Mouse (Mus musculus): ENCODE measurements around the gene Synm. TPM values are rescaled to one million over a fixed set of nuclear protein-coding genes. Genes with fewer than 3 reads are reported as not detected.

Gene Synm
- polyA plus RNA-seq, 1 experiment from 2014 or later, result 0.07 TPM

DNA sequence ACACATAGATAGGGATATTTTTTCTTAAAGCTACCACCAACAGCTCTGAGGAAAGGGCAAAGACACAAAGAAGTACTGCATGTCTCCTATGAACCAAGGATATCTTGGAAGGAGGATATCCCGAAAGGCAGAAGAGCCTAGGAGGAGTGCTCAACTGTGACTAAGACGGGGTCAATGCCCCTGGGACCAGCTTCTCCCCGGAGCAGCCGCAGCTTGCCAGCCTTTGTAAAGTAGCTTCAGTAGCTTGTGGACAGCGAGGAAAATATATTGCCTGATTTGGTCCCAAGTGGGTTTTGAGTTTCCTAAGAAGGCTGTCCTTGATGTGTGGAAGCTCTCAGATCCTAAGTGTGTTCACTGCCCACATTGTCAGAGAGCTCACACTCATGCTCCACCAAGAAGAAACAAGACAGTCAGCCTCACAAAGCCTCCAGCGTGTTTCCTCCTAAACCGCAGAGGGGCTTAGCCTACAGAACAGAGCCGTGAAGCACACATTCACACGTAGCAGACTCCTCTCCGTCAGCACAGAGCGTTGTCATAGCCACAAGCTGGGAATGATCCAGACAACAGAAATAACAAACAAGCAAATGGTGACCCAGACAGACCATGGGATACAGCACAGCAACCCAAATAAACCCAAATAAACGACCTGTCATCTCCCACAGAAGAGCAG lies 17.2 kb upstream of the Synm start:
- ATAC-seq (ENCODE audit: low read depth) (no peak), DNase-seq (no peak)
- Histone ChIP-seq H3K9ac (no peak overlapping the region), H3K4me3 (replicated peaks) (no peak overlapping the region), H3K27me3 (no peaks in the 10 kb centered on the region), H3K27ac (no peak overlapping the region), H3K4me1 (replicated peaks) (no peaks in the 10 kb centered on the region), H3K36me3 (no peaks in the 10 kb centered on the region), H3K4me2 (no peak overlapping the region), H3K9me3 (replicated peaks) (no peaks in the 10 kb centered on the region)
- WGBS (ENCODE audit: insufficient replicate concordance), result 60% methylated on average over 12 of the region's 12 CpGs

- Histone ChIP-seq H3K27me3 (no peaks in the 10 kb centered on the region), H3K9ac (no peak overlapping the region), H3K4me1 (replicated peaks) (no peaks in the 10 kb centered on the region), H3K4me3 (replicated peaks) (no peak overlapping the region), H3K4me2 (no peak overlapping the region), H3K9me3 (replicated peaks) (no peaks in the 10 kb centered on the region), H3K36me3 (no peaks in the 10 kb centered on the region), H3K27ac (no peak overlapping the region)
- 29% methylated on average over 3 of the region's 3 CpGs for WGBS (ENCODE audit: insufficient replicate concordance)
- DNase-seq (no peak), ATAC-seq (ENCODE audit: low read depth) (no peak)
Observed at GRCm38 (mm10) chr7:67775623-67776022, 16.1 kb upstream of the Synm start.

- Histone ChIP-seq H3K27ac (no peak overlapping the region), H3K36me3 (no peaks in the 10 kb centered on the region), H3K27me3 (no peaks in the 10 kb centered on the region), H3K4me3 (replicated peaks) (no peak overlapping the region), H3K4me1 (replicated peaks) (no peaks in the 10 kb centered on the region), H3K9ac (no peak overlapping the region), H3K4me2 (no peak overlapping the region), H3K9me3 (replicated peaks) (no peaks in the 10 kb centered on the region)
- no peak for ATAC-seq (ENCODE audit: low read depth)
- no peak for DNase-seq
- WGBS (ENCODE audit: insufficient replicate concordance), result 69% methylated on average over 9 of the region's 9 CpGs
Observed at GRCm38 (mm10) chr7:67772231-67772630, 12.7 kb upstream of the Synm start.

- Histone ChIP-seq H3K4me1 (replicated peaks) (no peaks in the 10 kb centered on the region), H3K4me2 (no peak overlapping the region), H3K27me3 (0 out of 2 replicates have a peak, but pooled peaks cover 2% of the 10 kb centered on the region), H3K9ac (no peak overlapping the region), H3K4me3 (replicated peaks) (no peak overlapping the region), H3K36me3 (no peaks in the 10 kb centered on the region), H3K9me3 (replicated peaks) (no peaks in the 10 kb centered on the region), H3K27ac (no peak overlapping the region)
- DNase-seq (no peak), ATAC-seq (ENCODE audit: low read depth) (no peak)
- 69% methylated on average over 5 of the region's 5 CpGs for WGBS (ENCODE audit: insufficient replicate concordance)
Observed at GRCm38 (mm10) chr7:67769487-67769886, 9.9 kb upstream of the Synm start.

- 0 out of 2 replicates have a peak, but pooled peaks cover 5% of the 10 kb centered on the region for H3K27me3 ChIP-seq
- no peak for ATAC-seq (ENCODE audit: low read depth)
Observed at GRCm38 (mm10) chr7:67768125-67768524, 8.6 kb upstream of the Synm start.

GRCm38 (mm10) chr7:67763625-67764024 lies 4.1 kb upstream of the Synm start:
- no peaks in the 10 kb centered on the region for H3K9me3 ChIP-seq (replicated peaks)
- H3K4me3 ChIP-seq (replicated peaks), result no peak overlapping the region
- peaks cover 12% of the 10 kb centered on the region for H3K4me1 ChIP-seq (replicated peaks)
- peaks cover 34% of the 10 kb centered on the region for H3K27me3 ChIP-seq
- ATAC-seq (ENCODE audit: low read depth) (no peak), DNase-seq (no peak)
- no peak overlapping the region for H3K27ac ChIP-seq
- H3K36me3 ChIP-seq, result no peaks in the 10 kb centered on the region
- H3K9ac ChIP-seq, result no peak overlapping the region
- 40% methylated on average over 3 of the region's 3 CpGs for WGBS (ENCODE audit: insufficient replicate concordance)
- H3K4me2 ChIP-seq, result no peak overlapping the region

More at GRCm38 (mm10) chr7:67768125-67768524, 8.6 kb upstream of the Synm start:
- Histone ChIP-seq H3K4me2 (no peak overlapping the region), H3K4me1 (replicated peaks) (no peaks in the 10 kb centered on the region), H3K9ac (no peak overlapping the region), H3K36me3 (no peaks in the 10 kb centered on the region), H3K4me3 (replicated peaks) (no peak overlapping the region), H3K27ac (no peak overlapping the region), H3K9me3 (replicated peaks) (no peaks in the 10 kb centered on the region)
- DNase-seq, result no peak
- WGBS (ENCODE audit: insufficient replicate concordance), result 73% methylated on average over 3 of the region's 3 CpGs

- under 1% methylated on average over 89 of the region's 92 CpGs for WGBS (ENCODE audit: insufficient replicate concordance)
- Histone ChIP-seq H3K4me2 (peak overlapping the region; percentile 75), H3K4me3 (replicated peaks) (peak overlapping the region; percentile 51), H3K36me3 (no peaks in the 10 kb centered on the region), H3K4me1 (replicated peaks) (peaks cover 14% of the 10 kb centered on the region), H3K27ac (no peak overlapping the region), H3K9ac (no peak overlapping the region), H3K27me3 (peaks cover 51% of the 10 kb centered on the region), H3K9me3 (replicated peaks) (no peaks in the 10 kb centered on the region)
- DNase-seq, result peak; percentile 12
- peak; percentile 47 for ATAC-seq (ENCODE audit: low read depth)
Observed at GRCm38 (mm10) chr7:67758858-67759628, 499 bp downstream of the Synm start.

DNA sequence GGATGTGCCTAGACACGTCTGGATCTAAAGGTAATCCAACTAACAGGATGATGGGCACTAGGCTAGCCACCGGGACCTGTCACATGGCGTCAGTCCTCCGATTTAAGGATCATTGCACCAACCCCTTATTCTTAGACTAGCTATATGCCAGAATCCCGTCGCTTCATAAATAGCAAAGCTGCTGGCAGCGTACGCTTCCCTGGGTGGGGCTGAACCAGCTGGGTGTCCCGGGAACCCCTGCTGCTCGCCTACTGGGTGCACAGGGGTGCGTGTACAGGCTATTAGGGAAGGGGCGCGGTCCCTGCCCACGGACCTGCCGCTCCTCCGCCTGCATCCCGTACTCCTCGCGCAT lies 1.1 kb downstream of the Synm start:
- peak overlapping the region; percentile 75 for H3K4me2 ChIP-seq
- H3K27me3 ChIP-seq, result peaks cover 51% of the 10 kb centered on the region
- no peaks in the 10 kb centered on the region for H3K36me3 ChIP-seq
- H3K9me3 ChIP-seq (replicated peaks), result no peaks in the 10 kb centered on the region
- DNase-seq (no peak), ATAC-seq (ENCODE audit: low read depth) (no peak)
- peaks cover 14% of the 10 kb centered on the region for H3K4me1 ChIP-seq (replicated peaks)
- no peak overlapping the region for H3K27ac ChIP-seq
- WGBS (ENCODE audit: insufficient replicate concordance), result 4% methylated on average over 19 of the region's 19 CpGs
- no peak overlapping the region for H3K9ac ChIP-seq
- H3K4me3 ChIP-seq (replicated peaks), result peak overlapping the region; percentile 51

- H3K4me2 ChIP-seq, result no peak overlapping the region
- no peak overlapping the region for H3K9ac ChIP-seq
- H3K27ac ChIP-seq, result no peak overlapping the region
- no peak for DNase-seq
- no peaks in the 10 kb centered on the region for H3K9me3 ChIP-seq (replicated peaks)
- ATAC-seq (ENCODE audit: low read depth), result no peak
- H3K4me1 ChIP-seq (replicated peaks), result peaks cover 14% of the 10 kb centered on the region
- 65% methylated on average over 5 of the region's 5 CpGs for WGBS (ENCODE audit: insufficient replicate concordance)
- no peak overlapping the region for H3K4me3 ChIP-seq (replicated peaks)
- peaks cover 51% of the 10 kb centered on the region for H3K27me3 ChIP-seq
- no peaks in the 10 kb centered on the region for H3K36me3 ChIP-seq
Observed at GRCm38 (mm10) chr7:67756636-67757035, 2.9 kb downstream of the Synm start.

GRCm38 (mm10) chr7:67755366-67755765 lies 4.2 kb downstream of the Synm start:
- Histone ChIP-seq H3K36me3 (no peaks in the 10 kb centered on the region), H3K27me3 (peaks cover 39% of the 10 kb centered on the region), H3K4me1 (replicated peaks) (peaks cover 14% of the 10 kb centered on the region), H3K9ac (no peak overlapping the region), H3K9me3 (replicated peaks) (no peaks in the 10 kb centered on the region), H3K4me2 (no peak overlapping the region), H3K4me3 (replicated peaks) (no peak overlapping the region), H3K27ac (no peak overlapping the region)
- no peak for DNase-seq
- 72% methylated on average over 7 of the region's 7 CpGs for WGBS (ENCODE audit: insufficient replicate concordance)
- no peak for ATAC-seq (ENCODE audit: low read depth)

DNA sequence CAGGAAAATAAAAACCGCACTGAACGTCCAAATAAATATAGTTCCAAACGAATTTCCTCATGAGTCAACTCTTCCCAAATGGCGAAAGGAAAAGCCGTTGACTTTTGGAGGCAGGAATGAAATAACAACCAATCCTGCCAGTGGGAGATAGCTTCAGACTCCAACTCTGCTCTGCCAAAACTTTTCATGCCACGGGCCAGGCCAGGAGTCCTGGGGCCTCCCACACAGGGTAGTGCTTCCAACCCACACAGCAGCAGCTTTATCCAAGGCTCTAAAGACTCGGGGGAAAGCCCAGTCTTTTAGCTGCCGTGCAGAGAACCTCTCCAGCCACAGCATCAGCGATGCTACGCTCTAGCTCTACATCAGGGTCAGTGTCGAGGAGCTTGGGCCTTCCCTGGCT lies 4.9 kb downstream of the Synm start:
- H3K9ac ChIP-seq, result no peak overlapping the region
- no peak overlapping the region for H3K4me3 ChIP-seq (replicated peaks)
- no peak overlapping the region for H3K27ac ChIP-seq
- 60% methylated on average over 11 of the region's 11 CpGs for WGBS (ENCODE audit: insufficient replicate concordance)
- peaks cover 31% of the 10 kb centered on the region for H3K27me3 ChIP-seq
- H3K4me1 ChIP-seq (replicated peaks), result peaks cover 11% of the 10 kb centered on the region
- no peaks in the 10 kb centered on the region for H3K9me3 ChIP-seq (replicated peaks)
- no peak overlapping the region for H3K4me2 ChIP-seq
- ATAC-seq (ENCODE audit: low read depth) (no peak), DNase-seq (no peak)
- H3K36me3 ChIP-seq, result no peaks in the 10 kb centered on the region

All from liver, embryonic 13.5 days (tissue).